Mouse (Mus musculus) spleen, adult 2 months (tissue): ENCODE data around the gene Lyrm4. TPM values are rescaled to one million over a fixed set of nuclear protein-coding genes. Genes with fewer than 3 reads are reported as not detected.

Experiments used
- DNase-seq, 2 experiments: peaks; one replicate each; pipeline versions ENCODE4 v3.0.0 to v3.0.0-alpha.2; 2012 to 2021; ENCODE audit warnings: low spot score in 2 of 2, low read depth in 1 of 2
- H3K27ac ChIP-seq: fragments of 200-500 bp; 2 replicates; pipeline ENCODE4 v1.5.1; 2012; ENCODE audit warnings: low read length, inconsistent platforms; ENCODE audit not compliant: insufficient read depth
- H3K27me3 ChIP-seq: fragments of 200-500 bp; 2 replicates; pipeline ENCODE4 v1.6.1; 2012; ENCODE audit warnings: mild to moderate bottlenecking, moderate library complexity, low read length, inconsistent platforms; ENCODE audit not compliant: control insufficient read depth, insufficient read depth
- H3K36me3 ChIP-seq: fragments of 200-500 bp; 2 replicates; pipeline ENCODE4 v1.6.1; 2012; ENCODE audit warnings: mild to moderate bottlenecking, low read length, inconsistent platforms; ENCODE audit not compliant: control insufficient read depth, insufficient read depth
- H3K4me1 ChIP-seq: fragments of 200-500 bp; 2 replicates; pipeline ENCODE4 v1.6.1; 2011; ENCODE audit warnings: inconsistent platforms; ENCODE audit not compliant: control insufficient read depth, insufficient read depth, insufficient read length
- H3K4me3 ChIP-seq: fragments of 200-500 bp; 2 replicates; pipeline ENCODE4 v1.5.1; 2011; ENCODE audit warnings: mild to moderate bottlenecking, inconsistent platforms; ENCODE audit not compliant: insufficient read depth, insufficient read length; ENCODE audit errors: extremely low read depth
- CTCF ChIP-seq: fragments of 200-500 bp; IDR thresholded peaks from 2 replicates; pipeline ENCODE4 v1.5.1; 2011; ENCODE audit warnings: mild to moderate bottlenecking, inconsistent platforms; ENCODE audit not compliant: insufficient read depth, insufficient read length, insufficient replicate concordance; ENCODE audit errors: extremely low read depth
- POLR2A ChIP-seq: fragments of 200-500 bp; IDR thresholded peaks from 2 replicates; pipeline ENCODE4 v1.6.1; 2011; ENCODE audit warnings: low read depth, low read length, inconsistent platforms
- WGBS: fragments of 180-500 bp; shearing (Covaris S2); methylation state at CpG from one replicate; pipeline ENCODE4 v1.1.7; 2018; 5-methylcytosine and 5-hydroxymethylcytosine counted together
- polyA plus RNA-seq: library from polyadenylated mRNA; depleted of rRNA; stranded (reverse); fragments of >200 nt; gene quantifications from 2 replicates; pipeline ENCODE4 v1.2.3, GENCODE M21; 2012

Gene Lyrm4
- polyA plus RNA-seq, 1 experiment = 2.3 TPM

GRCm38 (mm10) chr13:36149175-36149939 lies 32.0 kb upstream of the Lyrm4 start:
- 54% methylated on average over 6 of the region's 6 CpGs for WGBS

DNA sequence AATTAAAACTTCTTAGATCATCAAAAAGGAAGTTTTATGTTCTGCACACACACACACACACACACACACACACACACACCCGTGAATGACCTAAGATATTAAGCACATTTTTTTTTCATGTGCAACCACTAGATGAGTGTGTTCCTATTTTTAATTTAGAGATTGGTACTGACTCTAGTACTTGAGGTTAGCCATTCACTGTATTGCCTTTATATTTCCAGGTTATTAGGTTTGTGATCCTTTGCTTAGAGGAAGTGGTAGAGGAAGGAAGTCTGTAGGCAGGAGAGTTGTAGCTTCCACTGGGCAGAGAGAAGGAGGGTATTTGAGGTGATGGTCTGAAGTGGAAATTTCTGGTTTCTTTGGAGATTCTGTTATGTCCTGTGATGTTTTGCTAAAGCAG lies 28.3 kb upstream of the Lyrm4 start:
- H3K36me3 ChIP-seq = no peaks in the 10 kb centered on the region
- 0% methylated on average over 1 of the region's 1 CpGs for WGBS

More at GRCm38 (mm10) chr13:36149175-36149939, 32.0 kb upstream of the Lyrm4 start:
- H3K27ac ChIP-seq = no peak overlapping the region
- no peak overlapping the region for H3K4me3 ChIP-seq
- no peaks in the 10 kb centered on the region for H3K27me3 ChIP-seq
- H3K4me1 ChIP-seq = peaks cover 6% of the 10 kb centered on the region
- no peak for DNase-seq
- TF ChIP-seq CTCF (no peak), POLR2A (no peak)
- H3K36me3 ChIP-seq = no peaks in the 10 kb centered on the region

DNA sequence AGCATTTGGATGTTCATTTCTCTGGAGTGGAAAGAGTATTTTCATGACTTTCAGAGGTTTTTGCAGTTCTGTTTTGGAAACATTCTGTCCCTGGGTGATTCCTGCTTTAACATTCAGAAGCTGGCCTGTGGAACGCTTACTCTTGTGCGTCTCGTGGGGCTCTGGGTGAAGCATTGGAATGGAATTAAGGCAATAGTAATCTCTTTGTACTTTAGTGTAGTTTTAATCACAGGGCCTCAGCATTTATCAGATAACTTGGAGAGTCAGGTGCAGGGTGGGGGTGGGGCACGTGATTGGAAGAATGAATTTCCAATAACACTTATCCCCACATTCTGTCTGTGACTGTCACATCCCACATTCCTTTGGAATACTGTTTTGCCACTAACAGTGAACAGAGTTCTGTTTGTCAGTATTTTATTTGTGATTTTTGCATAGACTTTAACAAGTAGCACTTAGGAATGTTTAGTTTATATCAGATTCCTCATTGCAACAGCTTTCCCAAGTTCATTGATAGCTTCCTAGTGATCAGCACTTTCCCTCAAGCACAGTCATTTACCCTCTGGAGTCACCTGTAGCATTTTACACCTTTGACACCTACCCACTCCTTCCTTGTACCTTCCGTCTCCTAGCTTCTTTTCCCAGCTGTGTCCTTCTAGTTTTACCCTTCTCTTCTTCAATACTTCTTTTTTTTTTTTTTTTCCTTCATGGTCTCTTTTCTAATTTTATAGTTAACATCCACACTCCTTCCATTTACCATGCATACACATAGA lies 23.1 kb upstream of the Lyrm4 start:
- Histone ChIP-seq H3K27me3 (no peaks in the 10 kb centered on the region), H3K4me1 (peaks cover 4% of the 10 kb centered on the region; the same call in 1 of the 2 replicates), H3K27ac (no peak overlapping the region), H3K4me3 (no peak overlapping the region), H3K36me3 (no peaks in the 10 kb centered on the region)
- WGBS = 87% methylated on average over 5 of the region's 5 CpGs
- TF ChIP-seq CTCF (no peak), POLR2A (no peak)
- no peak for DNase-seq

More for the DNA sequence above, 28.3 kb upstream of the Lyrm4 start:
- peaks cover 6% of the 10 kb centered on the region for H3K4me1 ChIP-seq
- no peak for DNase-seq
- no peaks in the 10 kb centered on the region for H3K27me3 ChIP-seq
- H3K4me3 ChIP-seq = no peak overlapping the region
- H3K27ac ChIP-seq = no peak overlapping the region
- TF ChIP-seq CTCF (no peak), POLR2A (no peak)

DNA sequence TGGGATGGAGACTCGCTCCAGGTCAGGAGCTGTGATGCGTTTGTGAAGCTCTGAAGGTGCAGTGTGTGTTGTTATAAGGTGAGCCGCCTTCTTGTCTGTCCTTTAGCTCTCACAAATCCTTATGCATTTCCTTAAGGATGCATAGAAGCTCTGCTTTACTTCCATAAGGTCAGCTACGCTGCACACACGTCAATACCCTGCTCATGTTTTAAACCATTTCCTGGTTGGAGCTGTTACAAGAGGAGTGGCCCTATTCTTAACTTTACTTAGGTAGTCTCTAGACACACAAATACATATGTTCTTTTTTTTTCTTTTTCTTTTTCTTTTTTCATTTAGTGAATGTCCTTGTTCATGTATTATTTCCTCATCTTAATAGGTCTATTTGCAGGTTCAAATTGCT lies 22.4 kb upstream of the Lyrm4 start:
- no peak for DNase-seq
- H3K4me1 ChIP-seq = peaks cover 4% of the 10 kb centered on the region; the same call in 1 of the 2 replicates
- no peaks in the 10 kb centered on the region for H3K27me3 ChIP-seq
- TF ChIP-seq CTCF (no peak), POLR2A (no peak)
- H3K36me3 ChIP-seq = no peaks in the 10 kb centered on the region
- 89% methylated on average over 5 of the region's 5 CpGs for WGBS
- no peak overlapping the region for H3K27ac ChIP-seq
- H3K4me3 ChIP-seq = no peak overlapping the region

DNA sequence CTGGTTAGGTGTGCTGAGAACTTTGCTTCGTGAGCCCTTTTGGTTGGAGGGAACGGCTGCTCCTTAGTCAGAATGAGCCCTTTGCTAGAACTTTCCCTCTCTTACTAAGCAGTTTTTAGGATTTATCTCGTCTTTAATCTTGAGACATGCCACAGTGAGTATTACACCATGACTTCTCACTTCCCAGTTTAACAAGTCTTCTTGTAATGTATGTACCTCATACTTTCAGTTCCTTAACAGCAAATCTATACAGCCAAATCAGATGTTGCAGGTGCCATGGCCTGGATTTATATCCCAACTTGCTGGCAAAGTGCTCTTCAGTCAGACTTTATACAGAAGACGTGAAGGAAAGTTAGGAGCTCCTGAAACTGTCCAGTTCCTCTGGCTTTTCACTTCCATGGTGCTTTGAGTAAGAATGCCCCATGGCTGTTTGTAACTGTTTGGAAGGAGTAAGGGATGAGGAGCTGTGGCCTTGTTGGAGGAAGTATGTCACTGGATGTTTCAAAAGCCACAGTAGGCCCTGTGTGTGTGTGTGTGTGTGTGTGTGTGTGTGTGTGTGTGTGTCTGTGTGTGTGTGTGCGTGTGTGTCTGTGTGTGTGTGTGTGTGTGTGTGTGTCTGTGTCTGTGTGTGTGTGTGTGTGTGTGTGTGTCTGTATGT lies 14.8 kb upstream of the Lyrm4 start:
- TF ChIP-seq POLR2A (no peak), CTCF (no peak)
- H3K27me3 ChIP-seq = no peaks in the 10 kb centered on the region
- WGBS = 46% methylated on average over 5 of the region's 5 CpGs
- no peak overlapping the region for H3K4me3 ChIP-seq
- peaks cover 5% of the 10 kb centered on the region for H3K4me1 ChIP-seq
- H3K36me3 ChIP-seq = no peaks in the 10 kb centered on the region
- peak in 1 of 2 experiments; percentile 18 for DNase-seq
- no peak overlapping the region for H3K27ac ChIP-seq

DNA sequence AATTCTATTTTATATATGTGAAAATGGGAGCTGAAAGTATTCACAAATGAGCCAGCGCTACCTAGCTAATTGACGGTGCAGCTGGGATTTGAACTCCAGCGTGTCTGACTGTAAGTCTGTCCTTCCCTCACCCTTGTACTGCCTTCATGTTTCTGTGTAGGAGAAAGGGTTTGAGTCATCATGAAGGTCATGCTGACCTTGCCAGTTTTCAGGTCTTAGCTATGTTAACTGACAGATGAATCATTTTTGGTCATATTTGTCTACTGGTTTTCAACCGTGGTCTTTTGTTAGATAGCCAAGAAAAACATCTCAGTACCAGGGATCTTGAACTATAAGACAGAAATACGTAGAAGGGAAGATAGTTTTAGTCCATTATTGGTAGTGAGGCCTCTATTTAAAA lies 14.1 kb upstream of the Lyrm4 start:
- no peak overlapping the region for H3K4me3 ChIP-seq
- WGBS = 91% methylated on average over 5 of the region's 5 CpGs
- TF ChIP-seq CTCF = no peak
- no peak for TF ChIP-seq POLR2A
- no peaks in the 10 kb centered on the region for H3K27me3 ChIP-seq
- peaks cover 5% of the 10 kb centered on the region for H3K4me1 ChIP-seq
- DNase-seq = no peak
- H3K36me3 ChIP-seq = no peaks in the 10 kb centered on the region
- no peak overlapping the region for H3K27ac ChIP-seq
